Mouse (Mus musculus) kidney, postnatal 10 days (tissue): Measurements from ENCODE around the gene Fam228b.
"Not testable (repeated sequence)": the region's sequence is repeated elsewhere in the genome, so short reads cannot be mapped to it uniquely, and the experiment has no call there.

Source experiments
- DNase-seq: peaks from one replicate; pipeline ENCODE4 v3.0.0; 2021; ENCODE audit warnings: mixed read lengths

Fam228b gene

GRCm38 (mm10) chr12:4768492-4769332 is at the start of gene Fam228b, which contains the start of gene Pfn4:
Gene Fam228b, minus strand, starts transcription at chr12:4769267.
Gene Pfn4, plus strand, starts transcription at chr12:4769022.
- peak; percentile 96 for DNase-seq

DNA sequence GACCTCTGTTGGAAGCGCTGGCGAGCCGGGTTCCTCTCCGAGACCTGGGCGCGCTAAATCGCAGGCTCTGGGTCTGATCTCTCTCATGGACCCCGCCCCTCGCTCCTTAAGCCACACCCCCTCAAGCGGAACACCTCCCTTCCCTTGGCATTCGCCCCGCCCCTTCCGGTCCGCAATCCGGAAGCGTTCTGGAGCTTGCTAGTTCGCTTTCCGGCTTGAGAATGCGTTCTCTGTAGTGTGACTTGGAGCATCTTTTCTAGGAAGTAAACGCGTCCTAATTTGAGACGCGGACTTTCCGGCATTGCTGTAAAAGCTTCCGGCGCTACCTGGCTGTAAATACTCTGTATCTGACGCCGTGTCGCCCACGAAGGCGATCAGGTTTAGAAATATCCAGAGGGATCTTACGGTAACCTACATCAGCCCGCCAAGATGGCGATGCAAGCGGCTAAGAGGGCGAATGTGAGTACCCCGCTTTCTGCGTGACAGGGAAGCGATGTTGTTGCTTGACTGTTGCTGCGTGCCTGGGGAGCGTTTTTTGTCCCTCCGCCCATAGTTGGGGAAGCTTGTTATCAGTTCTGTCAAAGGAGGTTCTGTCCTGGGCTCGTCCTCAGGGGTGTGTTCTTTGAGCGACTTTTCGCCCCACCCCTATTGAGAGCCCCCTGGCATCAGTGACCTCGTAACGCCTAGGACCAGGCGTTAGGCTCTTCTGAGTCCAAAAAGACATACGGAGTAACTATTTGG is 48.5 kb upstream of the Fam228b start, which contains the start of gene Sf3b6:
Gene Sf3b6 (plus strand): TSS at position 184 of the 741 bp plus-strand sequence.
- DNase-seq, result peak; percentile 99

GRCm38 (mm10) chr12:4816680-4817360 is 47.8 kb upstream of the Fam228b start:
- no peak for DNase-seq

DNA sequence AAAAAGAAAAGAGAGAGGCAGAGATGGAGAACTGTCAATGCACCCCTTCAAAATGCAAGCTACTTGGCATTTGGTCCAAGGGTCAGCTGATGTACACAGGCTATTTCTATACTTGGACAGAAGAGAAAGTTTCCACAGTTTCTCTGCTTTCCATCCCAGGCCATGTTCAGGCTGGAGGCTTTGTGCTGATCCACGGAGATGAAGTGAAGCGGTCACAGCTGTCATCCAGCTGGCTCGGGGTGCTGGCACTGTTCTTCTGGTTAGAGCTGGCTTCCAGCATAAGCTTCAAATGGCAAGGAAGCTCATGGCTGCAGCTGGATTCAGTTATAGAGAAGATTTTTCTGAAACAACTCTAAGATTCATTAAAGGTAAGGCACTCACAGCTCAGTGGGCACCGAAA is 44.6 kb upstream of the Fam228b start:
- peak; percentile 18 for DNase-seq

DNA sequence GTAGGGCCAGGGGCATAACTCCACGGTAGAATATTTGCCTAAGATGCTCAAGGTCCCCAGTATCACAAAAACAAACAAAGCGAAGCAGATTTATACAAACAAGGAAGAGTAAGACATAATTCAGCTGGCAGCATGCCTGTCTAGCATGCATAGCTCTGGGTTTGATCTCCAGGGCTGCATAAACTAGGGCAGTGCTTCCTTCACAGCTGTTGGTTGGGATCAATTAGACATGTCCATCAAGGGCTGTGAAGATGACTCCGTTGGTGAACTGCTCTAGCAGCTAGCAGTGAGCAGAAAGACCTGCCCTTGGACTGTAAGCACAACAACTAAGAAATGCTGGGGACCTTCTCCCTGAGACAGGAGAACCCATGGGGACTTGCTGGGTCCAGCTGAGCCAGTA is 42.6 kb upstream of the Fam228b start:
- DNase-seq, result peak; percentile 15

DNA sequence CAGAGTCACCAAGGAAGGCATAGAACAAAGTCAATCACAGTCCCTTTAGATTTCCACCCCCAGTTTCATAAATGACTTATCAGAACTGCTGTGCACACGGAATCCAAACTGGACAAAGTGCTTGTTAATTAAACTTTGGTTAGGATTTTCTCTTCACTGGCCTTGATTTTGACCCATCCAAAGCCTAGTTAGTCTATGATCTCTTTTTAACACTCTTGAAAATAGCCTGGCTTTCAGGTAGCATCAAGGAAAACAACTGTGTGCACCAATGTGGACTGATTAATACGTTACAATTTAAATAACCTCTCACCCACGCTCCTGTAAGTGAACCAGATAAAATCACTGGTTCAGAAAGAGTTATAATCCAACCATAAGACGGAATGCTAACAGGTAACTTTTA is 42.0 kb upstream of the Fam228b start:
- no peak for DNase-seq

GRCm38 (mm10) chr12:4797471-4797870 is 28.4 kb upstream of the Fam228b start:
- DNase-seq, result not testable (repeated sequence)

DNA sequence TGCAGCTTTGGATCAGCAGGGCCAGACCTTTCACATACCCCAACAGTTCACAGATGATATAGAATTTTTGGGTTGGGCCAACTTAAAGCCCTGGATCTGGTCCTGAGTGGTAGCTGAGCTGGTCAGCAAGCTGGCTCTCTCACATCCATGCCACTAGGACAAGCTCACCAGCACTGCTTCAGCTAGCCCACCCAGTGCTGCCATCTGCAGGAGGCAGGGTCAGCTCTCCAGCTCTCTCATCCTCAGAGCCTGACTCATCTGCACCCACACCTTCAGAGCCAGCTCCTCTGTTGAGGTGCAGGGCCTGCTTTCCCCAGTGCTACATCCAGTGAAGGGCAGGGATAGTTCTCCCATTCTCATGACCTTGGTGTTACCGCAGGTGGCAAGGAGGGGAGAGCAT is 24.7 kb upstream of the Fam228b start:
- peak; percentile 49 for DNase-seq

DNA sequence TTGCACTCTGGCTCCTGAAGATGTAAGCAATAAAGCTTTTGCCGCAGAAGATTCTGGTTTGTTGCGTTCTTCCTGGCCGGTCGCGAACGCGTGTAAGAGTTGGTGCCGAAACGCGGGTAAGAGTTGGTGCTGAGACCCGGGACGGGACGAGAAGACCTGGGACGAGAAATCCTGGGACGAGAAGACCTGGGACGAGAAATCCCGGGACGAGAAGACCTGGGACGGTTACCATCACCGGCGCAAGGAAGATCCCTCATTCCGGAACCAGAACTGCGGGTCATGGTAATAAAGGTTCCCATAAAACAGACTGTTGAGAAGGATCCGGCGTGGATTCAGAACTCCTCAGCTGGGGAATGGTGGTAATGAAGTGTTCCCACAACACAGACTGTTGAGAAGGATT is 19.1 kb upstream of the Fam228b start:
- not testable (repeated sequence) for DNase-seq

DNA sequence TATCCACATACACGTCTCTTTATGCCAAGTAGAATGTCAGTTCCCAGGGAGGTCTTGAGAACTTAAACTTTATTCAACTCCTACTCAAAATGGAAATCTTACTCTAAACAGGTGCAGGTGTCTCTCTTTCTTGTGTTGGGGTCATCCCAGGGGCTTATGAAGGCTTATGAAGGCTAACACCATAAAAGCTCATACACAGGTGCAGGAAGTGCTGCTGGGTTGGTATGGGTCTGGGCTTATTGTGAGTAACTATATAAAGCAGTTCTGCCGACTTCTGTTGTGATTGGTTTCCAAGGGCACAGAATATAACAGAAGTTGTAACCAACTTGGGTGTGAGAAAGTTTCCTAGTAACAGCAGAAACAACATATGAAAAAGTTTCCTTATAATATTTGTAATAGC is 15.4 kb upstream of the Fam228b start:
- no peak for DNase-seq

DNA sequence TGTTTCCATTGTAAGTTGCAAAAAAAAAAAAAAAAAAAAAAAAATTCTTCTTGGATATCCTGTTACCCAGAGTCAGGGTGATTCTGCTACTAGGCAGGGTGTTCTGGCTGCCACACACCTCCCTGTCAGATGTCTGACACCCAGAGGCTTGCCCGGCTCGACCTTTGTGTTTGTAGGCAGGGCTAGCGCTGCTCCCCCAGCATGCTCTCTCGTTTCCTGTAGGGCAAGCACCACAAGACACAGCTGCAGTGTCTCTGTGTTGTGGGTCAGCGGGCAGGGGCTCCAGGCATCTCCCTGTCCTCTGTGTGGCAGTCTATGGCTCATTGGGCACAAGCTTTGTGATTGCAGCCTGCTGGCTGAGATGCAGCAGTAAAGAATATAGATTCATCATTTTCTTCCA is 14.5 kb upstream of the Fam228b start:
- peak; percentile 42 for DNase-seq

GRCm38 (mm10) chr12:4781725-4782404 is 12.8 kb upstream of the Fam228b start:
- not testable (repeated sequence) for DNase-seq

DNA sequence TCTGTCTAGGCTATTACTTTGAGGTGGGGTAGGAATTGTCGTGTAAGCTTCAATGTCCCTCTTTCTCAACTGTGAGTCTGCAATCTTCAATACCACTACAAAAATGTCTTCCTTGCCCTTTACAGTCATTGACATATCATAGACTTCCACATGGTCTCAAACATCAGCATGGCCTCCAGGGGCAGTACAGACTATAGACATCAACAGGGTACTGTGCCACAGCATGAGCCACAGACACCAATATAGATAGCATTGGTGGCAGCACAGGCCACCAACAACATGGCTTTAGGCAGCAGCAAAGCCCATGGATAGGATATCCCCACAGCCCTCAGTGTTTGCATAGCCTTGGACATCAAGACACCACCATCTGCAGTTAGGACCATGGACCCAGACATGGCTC is 12.2 kb upstream of the Fam228b start:
- no peak for DNase-seq

DNA sequence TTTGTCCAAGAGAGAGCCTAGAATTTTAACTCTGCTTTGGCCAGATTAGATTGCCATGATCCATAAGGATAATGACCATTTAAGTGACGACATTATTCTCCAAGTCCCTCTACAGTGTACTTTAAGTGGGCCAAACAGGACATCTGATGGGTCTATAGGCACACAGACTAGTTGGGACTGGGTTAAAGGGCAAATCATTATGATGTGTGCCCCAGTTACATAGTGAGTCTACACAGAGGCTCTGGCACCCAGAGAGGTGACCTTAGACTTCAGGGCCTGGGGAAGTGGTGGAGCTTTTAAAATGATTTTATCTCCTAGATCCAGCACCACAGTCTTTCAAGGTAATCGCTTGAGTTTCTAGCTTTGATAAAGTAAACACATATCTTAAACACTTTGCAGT is 11.2 kb upstream of the Fam228b start:
- no peak for DNase-seq

DNA sequence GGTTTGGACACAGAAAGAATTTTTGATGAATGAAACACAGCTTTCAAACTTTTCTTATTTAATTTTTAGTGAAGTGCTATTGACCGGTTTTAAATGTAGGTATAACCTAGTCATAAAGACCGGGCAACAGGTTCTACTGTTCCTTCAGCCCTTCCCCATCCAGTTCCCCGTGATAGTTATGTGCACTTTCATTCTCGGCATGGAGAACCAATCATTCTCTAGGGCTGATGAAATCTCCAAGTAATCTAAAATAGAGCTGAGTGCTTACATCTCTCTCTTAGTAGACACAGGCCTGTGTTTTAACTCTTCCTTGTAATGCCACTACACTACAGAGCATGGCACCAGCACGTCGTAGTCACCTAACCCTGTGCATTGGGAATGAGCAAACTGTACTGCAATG is 8.7 kb upstream of the Fam228b start:
- DNase-seq, result no peak

DNA sequence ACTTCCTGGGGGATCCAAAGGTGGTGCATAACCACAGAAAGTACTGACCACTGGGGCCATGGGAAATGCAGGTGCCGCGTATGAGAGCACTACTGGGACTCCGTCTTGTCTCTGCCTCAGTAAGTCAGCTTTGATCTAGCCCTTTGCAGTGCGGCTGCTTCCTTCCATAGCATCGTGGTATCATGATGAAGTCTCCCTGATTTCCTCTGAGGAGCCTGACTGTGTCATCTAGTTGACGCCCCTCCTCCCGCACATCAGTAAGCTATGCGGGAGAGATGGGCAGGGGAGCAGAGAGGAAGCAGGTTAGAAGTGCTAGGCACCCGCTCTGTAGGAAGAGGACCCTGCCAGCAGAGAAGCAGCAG is 6.5 kb upstream of the Fam228b start:
- DNase-seq, result no peak

DNA sequence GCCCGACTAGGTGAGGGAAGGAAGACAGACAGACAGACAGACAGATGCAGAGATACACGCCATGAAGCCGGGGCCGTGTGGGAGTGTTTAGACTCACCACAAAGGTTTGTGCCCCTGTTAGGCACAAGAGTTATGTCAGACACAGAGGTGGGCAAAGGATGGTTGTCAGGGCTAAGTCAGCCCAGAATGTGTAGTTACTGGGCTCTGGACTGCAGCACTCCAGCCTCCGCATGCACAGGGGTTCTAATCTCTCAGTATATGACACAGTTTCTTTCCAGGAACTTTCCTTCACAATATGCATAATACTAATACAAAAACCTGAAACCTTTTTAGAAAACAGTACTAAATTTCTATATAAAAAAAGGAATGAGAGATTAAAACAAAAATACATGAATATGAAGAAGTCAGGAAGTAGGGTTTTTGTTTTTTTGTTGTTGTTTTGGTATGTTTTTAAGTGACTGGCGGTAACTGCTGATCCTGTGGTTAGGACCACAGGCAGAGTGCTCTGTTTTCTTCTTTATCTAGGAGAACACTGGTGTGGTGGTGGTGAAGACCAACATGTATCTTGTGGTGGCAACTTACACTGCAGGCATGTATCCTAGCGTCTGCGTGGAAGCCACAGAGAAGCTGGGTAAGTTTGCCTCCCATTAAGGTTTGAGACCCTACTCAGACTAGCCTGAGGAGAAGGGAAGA is 6.0 kb upstream of the Fam228b start:
- DNase-seq, result no peak

DNA sequence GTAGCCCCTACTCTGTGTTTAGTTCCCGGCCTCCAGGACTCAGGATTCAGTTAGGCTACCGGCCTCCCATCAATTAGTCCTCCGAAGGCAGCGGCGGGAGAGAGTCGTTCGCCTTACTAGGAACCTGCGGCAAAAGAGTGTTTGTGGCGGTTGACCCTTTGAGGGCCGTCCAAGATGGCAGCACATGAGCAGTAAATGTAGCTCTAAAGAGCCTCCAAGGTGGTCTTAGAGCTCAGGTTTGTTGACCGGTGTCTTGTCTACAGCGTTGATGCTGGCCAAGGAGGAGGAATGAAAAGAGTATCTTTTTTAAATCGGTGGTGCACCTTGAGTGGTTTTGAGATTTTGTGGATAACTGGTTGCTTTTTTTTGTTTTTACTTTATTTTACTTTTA is 261 bp upstream of the Fam228b start:
- DNase-seq, result no peak

DNA sequence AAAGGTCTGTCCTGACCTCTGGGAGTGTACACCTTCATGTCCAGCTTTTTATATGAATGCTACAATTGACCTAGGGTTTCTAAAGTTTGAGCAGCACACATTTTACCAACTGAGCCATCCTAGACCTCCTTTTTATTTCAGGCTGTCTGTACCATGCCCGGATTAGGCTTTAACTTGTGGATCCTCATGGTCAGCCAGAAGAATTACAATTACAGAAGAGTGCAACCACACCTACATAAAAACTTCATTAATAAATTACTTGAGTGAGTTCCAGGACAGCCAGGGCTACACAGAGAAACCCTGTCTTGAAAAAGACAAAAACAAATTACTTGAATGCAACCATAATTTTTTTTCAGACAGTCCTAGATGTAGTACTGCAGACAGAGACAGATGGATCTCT is 12.0 kb downstream of the Fam228b start:
- no peak for DNase-seq

GRCm38 (mm10) chr12:4754451-4754850 is 14.6 kb downstream of the Fam228b start:
- not testable (repeated sequence) for DNase-seq

GRCm38 (mm10) chr12:4744486-4744885 is 24.6 kb downstream of the Fam228b start:
- DNase-seq, result no peak

- DNase-seq, result no peak
These were observed 26.9 kb downstream of the Fam228b start for GRCm38 (mm10) chr12:4742183-4742582.
